Mouse (Mus musculus): ENCODE data around the gene Fbxo36. TPM values are rescaled to one million over a fixed set of nuclear protein-coding genes. Genes with fewer than 3 reads are reported as not detected.

Fbxo36 gene
- total and polyA plus RNA-seq, 2 experiments from 2014 or later = 3.7 to 10.1 TPM

GRCm38 (mm10) chr1:84866706-84867230 lies 27.1 kb downstream of the Fbxo36 start:
- DNase-seq (ENCODE audit: low spot score) = no peak
- 91% methylated on average over 3 of the region's 3 CpGs for WGBS
- Histone ChIP-seq H3K36me3 (ENCODE audit: insufficient read depth, low read length) (no peaks in the 10 kb centered on the region), H3K27me3 (ENCODE audit: insufficient read depth, low read length) (no peaks in the 10 kb centered on the region), H3K4me2 (ENCODE audit: low read depth, low read length) (no peak overlapping the region), H3K4me3 (ENCODE audit: low read length) (no peak overlapping the region), H3K27ac (no peak overlapping the region), H3K4me1 (ENCODE audit: insufficient read depth, low read length) (no peaks in the 10 kb centered on the region), H3K9me3 (ENCODE audit: low read length) (no peaks in the 10 kb centered on the region), H3K9ac (replicated peaks; ENCODE audit: low read length) (no peak overlapping the region)
- ATAC-seq = no peak
- no peak for TF ChIP-seq CTCF (IDR thresholded peaks at IDR 0.05; ENCODE audit: low read depth)

DNA sequence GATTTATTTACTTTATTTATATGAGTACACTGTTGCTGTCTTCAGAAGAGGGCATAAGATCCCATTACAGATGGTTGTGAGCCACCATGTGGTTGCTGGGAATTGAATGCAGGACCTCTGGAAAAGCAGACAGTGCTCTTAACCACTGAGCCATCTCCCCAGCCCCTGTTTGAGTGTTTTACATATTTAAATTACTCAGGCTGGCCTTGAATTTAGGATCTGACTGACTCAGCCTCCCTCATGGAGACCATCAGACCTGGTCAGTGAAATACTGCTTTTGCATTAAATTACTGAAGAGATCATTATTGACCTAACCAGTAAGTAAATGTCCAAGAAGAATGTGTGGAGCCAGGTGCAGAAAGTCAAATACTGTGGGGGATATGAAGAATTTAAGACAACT lies 28.7 kb downstream of the Fbxo36 start:
- no peak for TF ChIP-seq CTCF (IDR thresholded peaks at IDR 0.05; ENCODE audit: low read depth)
- Histone ChIP-seq H3K27ac (no peak overlapping the region), H3K4me3 (ENCODE audit: low read length) (no peak overlapping the region), H3K27me3 (ENCODE audit: insufficient read depth, low read length) (no peaks in the 10 kb centered on the region), H3K9me3 (ENCODE audit: low read length) (no peaks in the 10 kb centered on the region), H3K9ac (replicated peaks; ENCODE audit: low read length) (no peak overlapping the region), H3K4me1 (ENCODE audit: insufficient read depth, low read length) (no peaks in the 10 kb centered on the region), H3K36me3 (ENCODE audit: insufficient read depth, low read length) (no peaks in the 10 kb centered on the region), H3K4me2 (ENCODE audit: low read depth, low read length) (no peak overlapping the region)
- DNase-seq (ENCODE audit: low spot score) (no peak), ATAC-seq (no peak)

GRCm38 (mm10) chr1:84868841-84869240 lies 29.2 kb downstream of the Fbxo36 start:
- 0 out of 2 replicates have a peak, but pooled peaks have one; percentile 40 for ATAC-seq
- no peaks in the 10 kb centered on the region for H3K36me3 ChIP-seq (ENCODE audit: insufficient read depth, low read length)

DNA sequence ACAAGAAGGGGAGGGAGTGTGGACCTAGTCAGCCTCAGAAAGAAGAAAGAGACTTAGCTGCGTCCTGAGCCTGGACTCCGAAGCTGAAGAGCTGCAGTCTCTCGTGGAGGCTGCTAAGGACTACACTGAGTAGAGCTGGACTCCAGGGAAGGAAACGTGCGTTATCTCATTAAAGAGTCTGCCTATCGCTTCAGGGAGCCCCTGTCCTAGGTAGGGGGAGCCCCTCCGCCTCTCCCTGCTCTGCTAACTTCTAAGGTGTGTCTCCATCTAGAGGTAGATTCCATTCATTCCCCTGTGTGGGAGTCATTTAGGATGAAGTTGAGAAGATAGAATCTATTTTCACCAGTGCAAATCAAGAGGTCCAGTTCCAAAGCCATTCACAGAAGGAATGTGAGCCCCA lies 29.9 kb downstream of the Fbxo36 start:
- Histone ChIP-seq H3K4me1 (ENCODE audit: insufficient read depth, low read length) (no peaks in the 10 kb centered on the region), H3K4me2 (ENCODE audit: low read depth, low read length) (no peak overlapping the region), H3K27me3 (ENCODE audit: insufficient read depth, low read length) (no peaks in the 10 kb centered on the region), H3K27ac (no peak overlapping the region), H3K36me3 (ENCODE audit: insufficient read depth, low read length) (no peaks in the 10 kb centered on the region), H3K9me3 (ENCODE audit: low read length) (no peaks in the 10 kb centered on the region), H3K9ac (replicated peaks; ENCODE audit: low read length) (no peak overlapping the region), H3K4me3 (ENCODE audit: low read length) (no peak overlapping the region)
- peak; percentile 63; the same call in 1 of the 2 replicates for ATAC-seq
- DNase-seq (ENCODE audit: low spot score) = no peak
- 49% methylated on average over 7 of the region's 7 CpGs for WGBS
- peak; percentile 26; the same call in 1 of the 2 replicates for TF ChIP-seq CTCF (IDR thresholded peaks at IDR 0.05; ENCODE audit: low read depth)

More at GRCm38 (mm10) chr1:84868841-84869240, 29.2 kb downstream of the Fbxo36 start:
- no peak for TF ChIP-seq CTCF (IDR thresholded peaks at IDR 0.05; ENCODE audit: low read depth)
- no peak overlapping the region for H3K4me3 ChIP-seq (ENCODE audit: low read length)
- H3K9ac ChIP-seq (replicated peaks; ENCODE audit: low read length) = no peak overlapping the region
- no peaks in the 10 kb centered on the region for H3K4me1 ChIP-seq (ENCODE audit: insufficient read depth, low read length)
- H3K27me3 ChIP-seq (ENCODE audit: insufficient read depth, low read length) = no peaks in the 10 kb centered on the region
- no peak for DNase-seq (ENCODE audit: low spot score)
- no peak overlapping the region for H3K27ac ChIP-seq
- 73% methylated on average over 4 of the region's 4 CpGs for whole genome bisulfite sequencing
- no peaks in the 10 kb centered on the region for H3K9me3 ChIP-seq (ENCODE audit: low read length)
- no peak overlapping the region for H3K4me2 ChIP-seq (ENCODE audit: low read depth, low read length)

- ATAC-seq (no peak), DNase-seq (ENCODE audit: low spot score) (no peak)
- Histone ChIP-seq H3K9ac (replicated peaks; ENCODE audit: low read length) (no peak overlapping the region), H3K9me3 (ENCODE audit: low read length) (no peaks in the 10 kb centered on the region), H3K4me2 (ENCODE audit: low read depth, low read length) (no peak overlapping the region), H3K36me3 (ENCODE audit: insufficient read depth, low read length) (no peaks in the 10 kb centered on the region), H3K4me3 (ENCODE audit: low read length) (no peak overlapping the region), H3K27ac (no peak overlapping the region), H3K4me1 (ENCODE audit: insufficient read depth, low read length) (no peaks in the 10 kb centered on the region), H3K27me3 (ENCODE audit: insufficient read depth, low read length) (no peaks in the 10 kb centered on the region)
- no peak for TF ChIP-seq CTCF (IDR thresholded peaks at IDR 0.05; ENCODE audit: low read depth)
- 68% methylated on average over 6 of the region's 6 CpGs for WGBS
These were observed 31.5 kb downstream of the Fbxo36 start for GRCm38 (mm10) chr1:84871131-84871530.

DNA sequence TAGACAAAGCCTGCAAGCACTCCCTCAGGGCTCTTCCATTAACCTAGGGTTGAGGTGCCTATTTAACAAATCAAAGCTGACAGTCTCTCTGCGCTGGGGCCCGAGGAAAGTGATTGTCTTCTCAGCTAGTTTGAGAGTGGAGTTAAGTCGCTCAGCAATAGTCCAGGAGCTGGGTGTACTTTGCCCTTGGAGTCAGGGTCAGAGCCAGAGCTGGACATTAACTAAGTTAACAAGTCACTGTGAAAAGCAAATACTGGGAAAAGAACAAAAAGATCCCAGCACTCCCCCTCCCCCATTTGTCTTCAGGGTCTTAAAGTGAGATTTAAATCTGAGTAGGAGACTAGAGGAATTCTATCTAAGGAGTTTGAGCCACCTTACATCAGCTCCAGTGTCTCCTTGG lies 32.5 kb downstream of the Fbxo36 start:
- whole genome bisulfite sequencing = 33% methylated on average over 3 of the region's 3 CpGs
- no peak overlapping the region for H3K4me3 ChIP-seq (ENCODE audit: low read length)
- no peaks in the 10 kb centered on the region for H3K9me3 ChIP-seq (ENCODE audit: low read length)
- ATAC-seq (no peak), DNase-seq (ENCODE audit: low spot score) (no peak)
- H3K27ac ChIP-seq = no peak overlapping the region
- H3K36me3 ChIP-seq (ENCODE audit: insufficient read depth, low read length) = no peaks in the 10 kb centered on the region
- H3K27me3 ChIP-seq (ENCODE audit: insufficient read depth, low read length) = no peaks in the 10 kb centered on the region
- H3K4me2 ChIP-seq (ENCODE audit: low read depth, low read length) = no peak overlapping the region
- H3K4me1 ChIP-seq (ENCODE audit: insufficient read depth, low read length) = no peaks in the 10 kb centered on the region
- no peak overlapping the region for H3K9ac ChIP-seq (replicated peaks; ENCODE audit: low read length)
- TF ChIP-seq CTCF (IDR thresholded peaks at IDR 0.05; ENCODE audit: low read depth) = no peak

- TF ChIP-seq CTCF (IDR thresholded peaks at IDR 0.05; ENCODE audit: low read depth) = no peak
- 64% methylated on average over 4 of the region's 4 CpGs for WGBS
- H3K9ac ChIP-seq (replicated peaks; ENCODE audit: low read length) = no peak overlapping the region
- no peaks in the 10 kb centered on the region for H3K4me1 ChIP-seq (ENCODE audit: insufficient read depth, low read length)
- no peaks in the 10 kb centered on the region for H3K9me3 ChIP-seq (ENCODE audit: low read length)
- H3K36me3 ChIP-seq (ENCODE audit: insufficient read depth, low read length) = no peaks in the 10 kb centered on the region
- no peaks in the 10 kb centered on the region for H3K27me3 ChIP-seq (ENCODE audit: insufficient read depth, low read length)
- no peak overlapping the region for H3K4me2 ChIP-seq (ENCODE audit: low read depth, low read length)
- no peak overlapping the region for H3K4me3 ChIP-seq (ENCODE audit: low read length)
- no peak for DNase-seq (ENCODE audit: low spot score)
- no peak overlapping the region for H3K27ac ChIP-seq
- ATAC-seq = no peak
These were observed 33.3 kb downstream of the Fbxo36 start for GRCm38 (mm10) chr1:84872939-84873338.

Data from hindbrain, postnatal 0 days (tissue).